Mouse (Mus musculus): ENCODE results near the gene Samd13. TPM values are rescaled to one million over a fixed set of nuclear protein-coding genes. Genes with fewer than 3 reads are reported as not detected.

Gene Samd13
- 0.61 and 0.65 TPM in 2 replicates for polyA plus RNA-seq (2015; fragmentation: Nextera tagmentation; extraction: Ambion mirVana)

- Histone ChIP-seq H3K36me3 (no peaks in the 10 kb centered on the region), H3K4me3 (peak within 1 kb of the TSS; percentile 46), H3K27me3 (peaks cover 12% of the 10 kb centered on the region), H3K27ac (replicated peaks) (no peak within 1 kb of the TSS), H3K9me3 (no peaks in the 10 kb centered on the region), H3K9ac (peak within 1 kb of the TSS; percentile 69), H3K4me1 (replicated peaks) (peaks cover 17% of the 10 kb centered on the region; the same call in 1 of the 2 replicates), H3K4me2 (peak within 1 kb of the TSS; percentile 85)
- 4% methylated on average over 50 of the region's 50 CpGs for WGBS
- peak; percentile 94 for ATAC-seq (ENCODE audit: low read depth)
Observed at GRCm38 (mm10) chr3:146684811-146685675, at the start of gene Samd13. Gene Samd13, minus strand, starts transcription at chr3:146685592.

GRCm38 (mm10) chr3:146731499-146731898 lies 46.1 kb upstream of the Samd13 start:
- Histone ChIP-seq H3K27me3 (no peaks in the 10 kb centered on the region), H3K4me1 (replicated peaks) (no peaks in the 10 kb centered on the region), H3K9me3 (no peaks in the 10 kb centered on the region; the same call in 1 of the 2 replicates), H3K4me3 (no peak overlapping the region), H3K9ac (no peak overlapping the region), H3K27ac (replicated peaks) (no peak overlapping the region), H3K36me3 (peaks cover 69% of the 10 kb centered on the region), H3K4me2 (no peak overlapping the region)
- 97% methylated on average over 11 of the region's 11 CpGs for WGBS
- no peak for ATAC-seq (ENCODE audit: low read depth)

- Histone ChIP-seq H3K4me3 (no peak overlapping the region), H3K9ac (no peak overlapping the region), H3K9me3 (no peaks in the 10 kb centered on the region; the same call in 1 of the 2 replicates), H3K4me2 (no peak overlapping the region), H3K4me1 (replicated peaks) (no peaks in the 10 kb centered on the region), H3K27me3 (no peaks in the 10 kb centered on the region), H3K36me3 (peaks cover 22% of the 10 kb centered on the region), H3K27ac (replicated peaks) (no peak overlapping the region)
- ATAC-seq (ENCODE audit: low read depth): no peak
- 73% methylated on average over 3 of the region's 3 CpGs for WGBS
Observed at GRCm38 (mm10) chr3:146723037-146723436, 37.6 kb upstream of the Samd13 start.

- 69% methylated on average over 4 of the region's 4 CpGs for WGBS
- H3K4me2 ChIP-seq: no peak overlapping the region
- no peaks in the 10 kb centered on the region for H3K9me3 ChIP-seq
- no peaks in the 10 kb centered on the region for H3K36me3 ChIP-seq
- no peak overlapping the region for H3K9ac ChIP-seq
- H3K4me1 ChIP-seq (replicated peaks): no peaks in the 10 kb centered on the region
- H3K4me3 ChIP-seq: no peak overlapping the region
- no peak overlapping the region for H3K27ac ChIP-seq (replicated peaks)
- ATAC-seq (ENCODE audit: low read depth): no peak
- H3K27me3 ChIP-seq: no peaks in the 10 kb centered on the region
Observed at GRCm38 (mm10) chr3:146719696-146720095, 34.3 kb upstream of the Samd13 start.

- no peak overlapping the region for H3K4me2 ChIP-seq
- H3K4me1 ChIP-seq (replicated peaks): no peaks in the 10 kb centered on the region
- no peak overlapping the region for H3K9ac ChIP-seq
- H3K27ac ChIP-seq (replicated peaks): no peak overlapping the region
- H3K36me3 ChIP-seq: no peaks in the 10 kb centered on the region
- 64% methylated on average over 5 of the region's 5 CpGs for WGBS
- no peaks in the 10 kb centered on the region for H3K9me3 ChIP-seq
- no peaks in the 10 kb centered on the region for H3K27me3 ChIP-seq
- no peak for ATAC-seq (ENCODE audit: low read depth)
- H3K4me3 ChIP-seq: no peak overlapping the region
Observed at GRCm38 (mm10) chr3:146718251-146718650, 32.9 kb upstream of the Samd13 start.

GRCm38 (mm10) chr3:146712305-146712704 lies 26.9 kb upstream of the Samd13 start:
- 82% methylated on average over 7 of the region's 7 CpGs for WGBS
- no peak overlapping the region for H3K9ac ChIP-seq
- no peaks in the 10 kb centered on the region for H3K4me1 ChIP-seq (replicated peaks)
- H3K27me3 ChIP-seq: no peaks in the 10 kb centered on the region
- H3K27ac ChIP-seq (replicated peaks): no peak overlapping the region
- no peak overlapping the region for H3K4me3 ChIP-seq
- ATAC-seq (ENCODE audit: low read depth): no peak
- H3K9me3 ChIP-seq: no peaks in the 10 kb centered on the region
- H3K36me3 ChIP-seq: no peaks in the 10 kb centered on the region
- no peak overlapping the region for H3K4me2 ChIP-seq

GRCm38 (mm10) chr3:146711559-146711958 lies 26.2 kb upstream of the Samd13 start:
- H3K9me3 ChIP-seq: no peaks in the 10 kb centered on the region
- H3K27me3 ChIP-seq: no peaks in the 10 kb centered on the region
- no peaks in the 10 kb centered on the region for H3K4me1 ChIP-seq (replicated peaks)
- H3K4me3 ChIP-seq: no peak overlapping the region
- H3K27ac ChIP-seq (replicated peaks): no peak overlapping the region
- 64% methylated on average over 6 of the region's 6 CpGs for WGBS
- no peak overlapping the region for H3K4me2 ChIP-seq
- H3K9ac ChIP-seq: no peak overlapping the region
- no peak for ATAC-seq (ENCODE audit: low read depth)
- no peaks in the 10 kb centered on the region for H3K36me3 ChIP-seq

GRCm38 (mm10) chr3:146711084-146711483 lies 25.7 kb upstream of the Samd13 start:
- H3K36me3 ChIP-seq: no peaks in the 10 kb centered on the region
- no peaks in the 10 kb centered on the region for H3K9me3 ChIP-seq
- no peak overlapping the region for H3K4me2 ChIP-seq
- 72% methylated on average over 7 of the region's 7 CpGs for WGBS
- no peaks in the 10 kb centered on the region for H3K27me3 ChIP-seq
- no peaks in the 10 kb centered on the region for H3K4me1 ChIP-seq (replicated peaks)
- no peak overlapping the region for H3K9ac ChIP-seq
- ATAC-seq (ENCODE audit: low read depth): no peak
- no peak overlapping the region for H3K27ac ChIP-seq (replicated peaks)
- no peak overlapping the region for H3K4me3 ChIP-seq

GRCm38 (mm10) chr3:146709086-146709485 lies 23.7 kb upstream of the Samd13 start:
- no peak overlapping the region for H3K27ac ChIP-seq (replicated peaks)
- 84% methylated on average over 1 of the region's 1 CpGs for WGBS
- no peaks in the 10 kb centered on the region for H3K27me3 ChIP-seq
- no peak for ATAC-seq (ENCODE audit: low read depth)
- no peak overlapping the region for H3K4me3 ChIP-seq
- H3K9ac ChIP-seq: no peak overlapping the region
- no peak overlapping the region for H3K4me2 ChIP-seq
- no peaks in the 10 kb centered on the region for H3K9me3 ChIP-seq
- H3K4me1 ChIP-seq (replicated peaks): no peaks in the 10 kb centered on the region
- no peaks in the 10 kb centered on the region for H3K36me3 ChIP-seq

- ATAC-seq (ENCODE audit: low read depth): no peak
- H3K4me3 ChIP-seq: no peak overlapping the region
- WGBS: 79% methylated on average over 3 of the region's 3 CpGs
Observed at GRCm38 (mm10) chr3:146708381-146708780, 23.0 kb upstream of the Samd13 start.

GRCm38 (mm10) chr3:146704099-146704498 lies 18.7 kb upstream of the Samd13 start:
- Histone ChIP-seq H3K4me2 (no peak overlapping the region), H3K27me3 (no peaks in the 10 kb centered on the region), H3K27ac (replicated peaks) (no peak overlapping the region), H3K36me3 (no peaks in the 10 kb centered on the region), H3K4me1 (replicated peaks) (no peaks in the 10 kb centered on the region), H3K4me3 (no peak overlapping the region), H3K9ac (no peak overlapping the region), H3K9me3 (no peaks in the 10 kb centered on the region; the same call in 1 of the 2 replicates)
- ATAC-seq (ENCODE audit: low read depth): no peak
- WGBS: 89% methylated on average over 4 of the region's 4 CpGs

More at GRCm38 (mm10) chr3:146708381-146708780, 23.0 kb upstream of the Samd13 start:
- Histone ChIP-seq H3K27ac (replicated peaks) (no peak overlapping the region), H3K27me3 (no peaks in the 10 kb centered on the region), H3K9me3 (no peaks in the 10 kb centered on the region; the same call in 1 of the 2 replicates), H3K9ac (no peak overlapping the region), H3K4me1 (replicated peaks) (no peaks in the 10 kb centered on the region), H3K36me3 (no peaks in the 10 kb centered on the region), H3K4me2 (no peak overlapping the region)

GRCm38 (mm10) chr3:146700051-146700450 lies 14.7 kb upstream of the Samd13 start:
- Histone ChIP-seq H3K4me3 (no peak overlapping the region), H3K4me1 (replicated peaks) (no peaks in the 10 kb centered on the region; the same call in 1 of the 2 replicates), H3K4me2 (no peak overlapping the region), H3K9ac (no peak overlapping the region), H3K27ac (replicated peaks) (no peak overlapping the region), H3K9me3 (no peaks in the 10 kb centered on the region; the same call in 1 of the 2 replicates), H3K27me3 (no peaks in the 10 kb centered on the region), H3K36me3 (no peaks in the 10 kb centered on the region)
- no peak for ATAC-seq (ENCODE audit: low read depth)
- WGBS: 92% methylated on average over 11 of the region's 11 CpGs
